Mouse (Mus musculus) kidney, adult 2 months (tissue): ENCODE results near the gene Glb1l2.

Source experiments
- CTCF ChIP-seq: fragments of 200-500 bp; conservative IDR thresholded peaks from 2 replicates; pipeline ENCODE4 v1.5.1; 2011; ENCODE audit warnings: low read depth, mild to moderate bottlenecking, control low read depth, low read length, moderate library complexity, mixed read lengths; ENCODE audit not compliant: insufficient read depth, insufficient read length
- POLR2A ChIP-seq: fragments of 200-500 bp; IDR thresholded peaks from one replicate; pipeline ENCODE4 v1.6.1; 2011; ENCODE audit warnings: low read depth, low read length, control low read depth

GRCm38 (mm10) chr9:26733986-26734385 lies 72.3 kb downstream of the Glb1l2 start:
- no peak for TF ChIP-seq POLR2A
- TF ChIP-seq CTCF, result no peak
